Mouse (Mus musculus) lung, adult 2 months (tissue): ENCODE data around the gene Nt5dc2. TPM values are rescaled to one million over a fixed set of nuclear protein-coding genes. Genes with fewer than 3 reads are reported as not detected.

ENCODE experiments used
- DNase-seq: peaks from one replicate; pipeline ENCODE4 v3.0.0; 2022
- H3K4me1 ChIP-seq: fragments of 200-500 bp; 2 replicates; pipeline ENCODE4 v1.6.1; 2011; ENCODE audit warnings: low read length; ENCODE audit not compliant: control insufficient read depth, insufficient read depth
- H3K4me3 ChIP-seq: fragments of 200-500 bp; replicated peaks from 2 replicates; pipeline ENCODE3; 2011; ENCODE audit warnings: low read depth, mild to moderate bottlenecking, control low read depth, low read length; ENCODE audit errors: extremely low read depth
- CTCF ChIP-seq: fragments of 200-500 bp; IDR thresholded peaks from 2 replicates; pipeline ENCODE4 v1.5.1; 2011; ENCODE audit warnings: mild to moderate bottlenecking, low read length, control low read depth; ENCODE audit not compliant: insufficient read depth
- POLR2A ChIP-seq: fragments of 200-500 bp; IDR thresholded peaks from 2 replicates; pipeline ENCODE4 v1.6.1; 2011; ENCODE audit warnings: low read depth, mild to moderate bottlenecking, control low read depth, low read length, borderline replicate concordance; ENCODE audit errors: extremely low read depth
- WGBS: fragments of 180-500 bp; shearing (Covaris S2); methylation state at CpG from one replicate; pipeline ENCODE4 v1.1.7; 2018; 5-methylcytosine and 5-hydroxymethylcytosine counted together
- polyA plus RNA-seq: library from polyadenylated mRNA; depleted of rRNA; stranded (reverse); fragments of >200 nt; gene quantifications from 2 replicates; pipeline ENCODE4 v1.2.3, GENCODE M21; 2012

Nt5dc2 gene
- polyA plus RNA-seq, 1 experiment, result 147 TPM

DNA sequence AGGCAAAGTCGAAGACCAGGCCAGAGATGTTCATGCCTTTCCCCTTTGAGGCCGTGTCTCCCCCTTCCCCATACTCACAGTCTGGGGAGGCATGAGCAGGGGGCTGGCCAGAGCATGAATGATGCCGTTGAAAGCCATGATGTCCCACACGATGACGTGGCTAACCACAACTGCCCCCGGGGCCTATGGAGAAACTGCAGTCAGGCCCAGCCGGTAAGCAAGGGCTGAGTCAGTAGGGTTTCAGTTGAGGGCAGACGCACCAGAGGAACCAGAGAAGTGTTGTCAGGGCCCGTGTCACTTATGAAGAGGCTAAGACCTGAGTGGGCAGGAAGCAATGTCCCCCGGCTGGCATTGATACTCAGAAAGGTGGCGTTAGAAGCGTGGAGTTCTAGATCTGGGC is 8.8 kb downstream of the Nt5dc2 start:
- DNase-seq, result no peak
- whole genome bisulfite sequencing, result 79% methylated on average over 12 of the region's 12 CpGs
- TF ChIP-seq POLR2A, result no peak
- TF ChIP-seq CTCF, result no peak

DNA sequence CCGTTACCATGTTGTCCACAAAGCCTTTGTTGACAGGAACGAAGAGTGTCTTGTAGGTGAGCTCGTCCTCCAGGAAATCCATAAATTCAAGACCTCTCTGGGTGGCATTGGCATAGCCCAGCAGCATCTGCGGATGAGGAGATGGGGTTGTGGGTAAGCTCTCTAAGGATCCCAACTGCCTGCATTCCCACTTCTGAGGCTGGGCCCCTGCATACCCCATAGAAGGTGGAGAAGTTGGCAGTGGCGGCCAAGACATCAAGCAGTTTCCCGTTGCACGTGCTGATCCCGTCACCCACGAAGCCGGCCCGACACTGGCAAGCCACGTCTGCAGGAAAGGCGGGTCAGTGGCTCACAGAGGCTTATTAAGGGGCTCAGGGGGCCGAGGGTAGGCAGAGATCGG is 9.3 kb downstream of the Nt5dc2 start:
- DNase-seq, result no peak
- Histone ChIP-seq H3K4me1 (no peaks in the 10 kb centered on the region), H3K4me3 (no peak overlapping the region)
- WGBS, result 79% methylated on average over 15 of the region's 15 CpGs
- TF ChIP-seq POLR2A (no peak), CTCF (no peak)

More for the DNA sequence above, 8.8 kb downstream of the Nt5dc2 start:
- H3K4me3 ChIP-seq, result no peak overlapping the region
- no peaks in the 10 kb centered on the region for H3K4me1 ChIP-seq

DNA sequence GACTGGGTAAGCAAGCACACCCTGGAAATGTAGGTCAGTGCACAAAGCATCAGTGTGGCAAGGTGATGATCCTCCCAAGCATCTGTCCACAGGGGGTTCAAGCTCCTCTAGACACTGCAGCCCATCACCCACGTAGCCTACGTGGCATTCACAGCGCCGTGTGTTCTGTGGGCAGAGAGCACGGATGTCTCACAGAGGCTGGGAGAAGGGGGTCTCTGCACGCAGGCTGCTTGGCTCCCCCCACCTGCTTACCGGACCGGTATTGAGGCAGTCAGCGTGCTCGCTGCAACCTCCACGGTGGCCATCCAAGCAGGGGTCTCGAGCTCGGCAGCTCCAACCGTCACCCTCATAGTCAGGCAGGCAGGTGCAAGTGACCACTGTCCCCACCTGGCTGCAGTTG is 10.2 kb downstream of the Nt5dc2 start:
- Histone ChIP-seq H3K4me1 (no peaks in the 10 kb centered on the region), H3K4me3 (no peak overlapping the region)
- WGBS, result 96% methylated on average over 14 of the region's 14 CpGs
- DNase-seq, result no peak
- TF ChIP-seq CTCF (no peak), POLR2A (no peak)

DNA sequence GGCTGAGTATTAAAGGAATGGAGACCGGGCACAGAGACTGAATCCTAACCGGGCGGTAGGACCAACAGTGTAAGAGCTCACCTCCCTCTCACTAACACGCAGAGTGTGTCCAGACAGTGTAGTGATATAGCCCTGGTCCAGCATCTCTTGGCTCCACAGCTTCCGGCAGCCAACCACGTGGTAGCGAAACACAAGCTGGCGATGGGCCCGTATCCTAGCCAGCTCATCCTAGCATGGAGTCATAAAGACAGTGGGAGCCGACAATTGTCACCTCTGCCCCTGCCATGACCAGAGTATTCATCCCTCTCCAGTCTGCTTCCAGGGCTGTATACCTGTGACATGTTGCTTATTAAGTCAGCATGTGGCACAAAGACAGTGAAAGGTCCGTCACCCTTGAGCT is 14.8 kb downstream of the Nt5dc2 start:
- 94% methylated on average over 11 of the region's 11 CpGs for WGBS
- TF ChIP-seq CTCF, result no peak
- no peak for TF ChIP-seq POLR2A

DNA sequence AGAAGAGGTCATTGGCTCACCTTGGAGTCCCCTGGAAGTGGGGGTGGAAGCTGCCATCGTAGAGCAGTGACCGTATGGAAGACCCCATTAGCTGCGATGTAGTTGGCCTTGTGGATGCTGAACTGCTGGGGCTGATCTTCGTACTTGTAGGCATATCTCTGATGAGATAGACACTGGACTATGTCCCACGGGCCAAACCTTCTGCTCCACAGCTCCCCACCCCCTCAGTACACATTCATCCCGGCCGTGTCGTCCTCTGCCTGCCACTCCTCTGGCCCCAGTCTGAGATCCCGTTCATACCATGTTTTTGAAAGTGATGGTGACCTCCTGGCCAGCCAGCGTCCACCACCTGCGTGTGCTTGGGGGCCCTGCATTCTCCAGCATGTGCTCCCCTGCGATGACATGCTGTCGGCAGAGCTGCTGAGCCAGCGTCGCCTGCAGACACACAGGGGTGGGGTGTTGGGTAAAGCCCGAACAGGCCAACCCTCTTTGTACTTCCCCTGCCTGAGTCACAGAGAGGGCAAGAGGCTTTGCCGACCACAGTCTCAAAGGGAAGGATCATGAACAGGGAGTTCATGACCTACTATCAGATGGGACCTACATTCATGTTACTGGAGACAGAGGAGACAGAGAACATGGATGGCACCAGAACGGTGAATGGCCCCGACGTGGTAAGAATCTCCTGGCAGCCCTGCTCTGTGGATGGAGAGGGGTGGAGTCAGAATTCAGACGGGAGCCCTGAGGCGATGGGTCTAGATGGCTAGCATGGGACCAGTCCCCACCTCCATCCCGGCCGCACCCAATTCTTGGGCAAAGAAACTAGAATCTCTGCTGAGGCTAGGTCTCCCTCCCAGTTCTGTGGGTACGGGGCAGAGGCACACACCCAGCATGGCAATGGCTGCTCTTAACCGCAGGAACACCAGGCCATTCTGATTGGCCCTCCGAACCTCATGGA is 29.6 kb downstream of the Nt5dc2 start:
- Histone ChIP-seq H3K4me1 (no peaks in the 10 kb centered on the region), H3K4me3 (no peak overlapping the region)
- TF ChIP-seq CTCF (no peak), POLR2A (no peak)
- no peak for DNase-seq
- WGBS, result 61% methylated on average over 27 of the region's 27 CpGs

More for the DNA sequence above, 14.8 kb downstream of the Nt5dc2 start:
- Histone ChIP-seq H3K4me1 (no peaks in the 10 kb centered on the region), H3K4me3 (no peak overlapping the region)
- no peak for DNase-seq

DNA sequence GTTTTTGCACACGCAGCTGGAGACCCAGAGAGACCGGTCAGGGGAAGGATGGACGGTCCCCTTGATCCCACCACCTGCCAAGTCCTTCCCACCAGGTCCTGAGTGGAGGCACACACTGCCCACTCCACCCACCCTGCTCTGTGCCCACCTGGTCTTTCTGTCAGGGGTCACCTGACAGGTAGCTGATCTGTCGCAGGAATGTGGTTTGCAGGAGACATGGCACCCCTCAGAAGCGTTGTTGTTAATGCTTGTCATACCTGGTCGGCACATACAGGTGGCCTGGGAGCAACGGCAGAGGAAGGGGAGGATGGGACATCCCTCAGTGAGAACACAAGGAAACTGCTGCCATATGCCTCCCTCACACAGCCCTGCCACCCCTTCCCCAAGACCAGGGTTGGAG is 30.3 kb downstream of the Nt5dc2 start:
- Histone ChIP-seq H3K4me3 (no peak overlapping the region), H3K4me1 (no peaks in the 10 kb centered on the region)
- WGBS, result 84% methylated on average over 7 of the region's 7 CpGs
- TF ChIP-seq POLR2A (no peak), CTCF (no peak)
- no peak for DNase-seq

DNA sequence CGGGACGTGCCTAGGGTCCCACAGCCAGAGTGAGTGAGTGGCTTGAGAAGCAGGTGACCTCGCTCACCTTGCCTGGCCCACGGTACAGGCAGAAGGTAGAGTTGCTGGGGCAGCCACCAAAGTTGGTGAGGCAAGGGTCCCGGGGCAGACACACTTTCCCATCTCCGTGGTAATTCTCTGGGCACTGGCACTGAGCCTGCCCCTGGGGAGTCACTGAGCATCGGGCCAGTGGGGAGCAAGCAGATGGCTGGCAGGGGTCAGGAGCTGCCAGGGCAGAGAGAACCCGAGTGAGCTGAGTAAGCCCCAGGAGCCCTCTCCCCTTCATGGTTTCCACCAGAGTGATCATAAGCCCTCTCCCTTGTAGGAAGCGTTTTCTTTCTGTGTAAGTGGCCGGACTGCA is 30.8 kb downstream of the Nt5dc2 start:
- Histone ChIP-seq H3K4me3 (no peak overlapping the region), H3K4me1 (no peaks in the 10 kb centered on the region)
- DNase-seq, result no peak
- WGBS, result 71% methylated on average over 10 of the region's 10 CpGs
- TF ChIP-seq POLR2A (no peak), CTCF (no peak)

DNA sequence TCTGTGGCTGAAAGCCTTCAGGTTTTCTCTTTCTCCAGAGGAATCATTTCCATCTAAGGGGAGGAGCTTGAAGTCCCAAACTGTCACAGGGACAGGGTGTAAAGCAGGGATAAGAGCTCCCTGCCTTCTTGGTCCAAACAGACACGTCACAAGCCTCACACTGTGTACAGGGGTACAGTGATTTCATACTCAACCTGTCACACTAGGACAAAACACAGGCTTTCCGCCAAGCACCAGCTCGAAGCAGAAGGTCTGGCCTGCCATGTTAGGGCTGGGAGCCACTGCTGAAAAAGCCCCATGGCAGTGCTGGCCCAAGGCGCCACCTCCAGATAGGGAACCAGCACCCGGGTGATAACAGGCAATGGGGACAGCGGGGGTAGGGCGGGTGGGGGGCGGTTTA is 33.2 kb downstream of the Nt5dc2 start:
- no peak for DNase-seq
- no peak for TF ChIP-seq POLR2A
- no peak for TF ChIP-seq CTCF
- Histone ChIP-seq H3K4me3 (no peak overlapping the region), H3K4me1 (no peaks in the 10 kb centered on the region)
- WGBS, result 80% methylated on average over 8 of the region's 8 CpGs

DNA sequence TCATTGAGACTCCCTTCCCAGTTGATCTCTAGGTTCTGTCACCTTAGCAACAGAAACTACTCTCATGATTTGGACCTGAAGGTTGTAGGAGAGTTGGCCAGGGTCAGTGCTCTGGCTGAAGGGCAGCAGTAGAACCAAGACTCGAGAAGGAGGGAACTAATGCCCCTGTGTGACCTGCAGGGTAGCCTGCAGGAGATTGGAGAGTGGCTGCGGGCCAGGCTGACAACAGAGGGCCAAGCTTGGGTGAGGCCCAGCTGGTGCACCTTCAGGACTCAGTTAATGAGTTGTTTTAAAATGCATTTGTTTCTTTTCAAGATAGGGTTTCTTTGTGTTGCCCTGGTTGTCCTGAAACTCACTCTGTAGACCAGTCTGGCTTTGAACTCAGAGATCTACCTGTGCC is 34.2 kb downstream of the Nt5dc2 start:
- 43% methylated on average over 2 of the region's 2 CpGs for WGBS
- TF ChIP-seq POLR2A, result no peak
- no peak for TF ChIP-seq CTCF
- no peak for DNase-seq
- Histone ChIP-seq H3K4me3 (no peak overlapping the region), H3K4me1 (no peaks in the 10 kb centered on the region)

DNA sequence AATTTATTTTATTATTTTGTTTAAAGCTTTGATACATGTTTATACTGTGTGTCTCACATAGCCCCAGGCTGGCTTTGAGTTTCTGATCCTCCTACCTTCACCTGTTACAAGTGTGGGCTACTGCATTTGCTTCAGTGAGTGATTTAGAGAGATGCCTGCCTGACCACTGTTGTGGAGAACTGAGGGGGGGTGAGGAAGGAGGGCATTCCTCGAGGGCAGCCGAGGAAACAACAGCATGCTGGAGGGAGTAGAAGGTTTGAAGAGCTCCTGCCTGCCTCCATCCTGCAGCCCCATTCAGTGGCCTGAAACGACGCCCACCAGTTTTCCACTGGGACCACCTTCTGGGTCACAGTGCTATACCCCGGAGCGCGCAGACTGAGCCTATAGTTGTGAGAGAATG is 34.6 kb downstream of the Nt5dc2 start:
- DNase-seq, result no peak
- WGBS, result 53% methylated on average over 7 of the region's 7 CpGs
- TF ChIP-seq POLR2A (no peak), CTCF (no peak)
- Histone ChIP-seq H3K4me3 (no peak overlapping the region), H3K4me1 (no peaks in the 10 kb centered on the region)
